Mouse (Mus musculus): Measurements from ENCODE around the gene Macrod1.

Macrod1 gene

DNA sequence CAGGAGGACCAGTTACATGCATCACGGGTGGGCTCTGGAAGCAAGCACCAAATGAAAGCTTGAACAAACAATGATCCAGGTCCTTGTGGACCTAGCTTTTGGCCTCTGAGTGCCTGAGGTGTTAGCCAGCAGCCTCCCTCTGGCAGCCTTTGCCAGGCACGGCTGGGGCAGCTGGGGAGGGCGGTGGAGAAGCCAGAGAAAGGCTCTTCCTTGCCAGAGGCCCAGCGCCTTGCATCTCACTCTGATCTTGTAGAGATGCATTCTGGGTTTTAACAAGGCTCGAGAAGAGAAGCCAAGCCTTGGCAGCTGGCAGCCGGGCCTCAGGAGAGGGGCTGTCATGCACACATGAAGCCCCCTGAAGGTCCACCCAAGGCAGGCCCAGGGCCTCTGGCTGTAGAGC lies 83.8 kb downstream of the Macrod1 start:
- no peak for DNase-seq (ENCODE audit: low spot score in 2 of 2)

DNA sequence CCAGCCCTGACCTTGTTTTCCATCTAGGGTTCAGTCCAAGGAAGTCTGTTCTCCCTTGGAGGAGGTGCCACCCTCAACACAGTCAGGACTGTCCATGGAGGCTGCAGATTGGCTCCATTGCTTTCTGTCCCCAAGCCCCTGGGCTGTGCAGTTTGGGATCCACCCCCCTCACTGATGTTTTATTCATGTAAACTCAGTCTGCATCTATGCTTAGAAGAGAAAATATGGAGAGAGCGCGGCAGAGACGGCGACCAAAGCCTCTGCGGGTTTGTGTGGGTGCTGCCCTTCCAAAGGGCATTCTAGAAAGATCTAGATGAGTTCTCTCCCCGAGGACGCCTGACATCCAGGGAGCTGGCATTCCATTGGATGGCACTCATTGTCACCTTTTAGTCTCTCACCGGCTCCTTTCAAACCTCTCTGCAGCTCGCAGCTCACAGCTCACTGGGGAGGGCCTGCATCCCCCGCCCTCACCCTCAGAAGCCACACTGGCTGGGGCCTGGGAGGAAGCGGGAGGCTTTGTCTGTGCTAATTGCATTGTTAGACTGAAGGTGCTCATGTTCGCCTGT lies 84.3 kb downstream of the Macrod1 start:
- no peak for DNase-seq (ENCODE audit: low spot score in 2 of 2)

DNA sequence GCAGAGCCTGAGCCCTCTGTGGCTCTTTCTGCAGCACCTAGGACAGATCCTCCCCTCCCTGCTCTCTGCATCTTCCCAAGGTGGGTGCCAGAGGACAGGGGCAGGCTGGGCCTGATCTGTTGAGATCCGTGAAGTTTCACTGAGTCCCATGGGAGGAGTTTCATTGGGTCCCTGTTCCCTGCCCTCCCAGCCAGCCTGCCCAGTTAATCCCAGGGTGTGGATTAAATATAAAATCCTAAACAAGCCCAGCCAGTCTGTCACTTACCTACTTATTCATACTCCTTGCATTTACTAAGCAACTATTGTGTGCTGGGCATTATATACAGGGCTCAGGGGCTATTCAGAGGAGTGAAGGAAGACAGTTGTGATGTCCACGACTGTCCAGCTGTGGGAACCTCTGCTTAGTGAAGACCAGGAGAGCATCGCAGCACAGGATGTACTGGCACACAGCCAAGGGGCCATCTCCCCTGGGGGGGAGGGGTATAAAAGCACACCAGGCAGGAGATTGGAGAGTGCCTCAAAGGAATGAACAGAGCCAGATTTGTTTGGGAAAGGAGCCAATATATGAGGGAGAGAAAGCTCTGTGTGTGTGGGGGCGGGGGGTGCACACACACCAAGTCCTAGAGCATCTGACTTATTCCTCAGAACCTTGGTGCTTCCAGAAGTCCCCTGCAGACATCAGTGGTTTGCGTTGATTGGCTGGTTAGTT lies 85.8 kb downstream of the Macrod1 start:
- no peak for DNase-seq (ENCODE audit: low spot score in 2 of 2)

DNA sequence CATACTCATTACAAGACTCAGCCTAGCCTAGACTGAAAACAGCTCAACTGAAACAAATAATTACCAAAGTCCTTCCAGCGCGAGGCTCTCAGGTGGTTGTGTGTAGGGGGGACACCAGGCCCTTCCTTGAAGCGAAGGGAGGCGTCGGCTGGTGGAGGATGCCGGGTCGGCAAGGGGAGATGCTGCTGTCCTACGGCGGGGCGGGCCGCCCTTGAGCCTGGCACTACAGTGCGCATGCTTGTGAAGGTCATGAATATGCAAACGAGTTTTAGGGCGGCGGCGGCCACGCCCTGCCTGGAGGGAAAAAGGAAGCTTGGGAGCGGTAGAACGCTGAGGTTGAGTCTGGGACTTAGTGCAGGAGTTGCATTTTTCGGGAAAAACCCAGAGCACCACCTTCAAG lies 87.2 kb downstream of the Macrod1 start:
- DNase-seq (ENCODE audit: low spot score in 2 of 2): peak in 1 of 2 experiments; percentile 26

DNA sequence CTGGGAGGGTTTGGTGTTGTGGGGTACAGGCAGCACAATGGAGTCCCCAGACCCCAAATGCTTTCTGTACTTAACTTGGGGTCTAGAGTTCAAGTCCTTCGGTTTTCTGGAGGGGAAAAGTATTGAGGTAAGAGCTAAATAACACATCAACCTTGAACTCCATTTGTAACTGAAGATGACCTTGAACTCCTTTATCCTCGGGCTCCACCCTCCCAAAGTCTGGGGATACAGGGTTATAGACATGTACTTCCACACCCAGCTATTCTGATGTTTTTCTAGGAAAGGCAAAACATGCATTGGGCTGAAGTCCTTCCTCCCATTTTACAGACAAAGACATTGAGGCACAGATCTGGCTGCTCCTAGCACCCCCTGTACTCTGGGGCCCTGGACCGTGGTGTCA lies 87.8 kb downstream of the Macrod1 start:
- DNase-seq (ENCODE audit: low spot score in 2 of 2): no peak

DNA sequence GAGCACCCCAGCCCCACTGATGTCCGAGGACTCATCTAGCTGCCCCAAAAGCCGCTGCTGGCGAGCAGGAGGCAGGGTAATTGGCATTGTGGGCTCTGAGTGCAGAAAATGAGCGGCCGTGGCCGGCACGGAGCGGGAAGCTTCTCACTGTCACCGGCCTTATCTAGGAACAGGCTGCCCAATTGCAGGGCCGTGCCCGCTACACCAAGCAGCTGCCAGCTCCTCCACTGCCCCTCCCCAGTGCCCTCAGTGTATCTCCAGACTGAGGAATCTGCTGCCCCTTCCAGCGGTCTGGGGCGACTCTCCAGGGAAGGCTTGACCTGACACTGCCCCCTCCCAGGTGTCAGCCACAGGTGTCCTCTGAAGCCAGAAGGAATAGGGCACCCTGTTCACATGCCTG lies 89.8 kb downstream of the Macrod1 start:
- no peak for DNase-seq (ENCODE audit: low spot score in 2 of 2)

DNA sequence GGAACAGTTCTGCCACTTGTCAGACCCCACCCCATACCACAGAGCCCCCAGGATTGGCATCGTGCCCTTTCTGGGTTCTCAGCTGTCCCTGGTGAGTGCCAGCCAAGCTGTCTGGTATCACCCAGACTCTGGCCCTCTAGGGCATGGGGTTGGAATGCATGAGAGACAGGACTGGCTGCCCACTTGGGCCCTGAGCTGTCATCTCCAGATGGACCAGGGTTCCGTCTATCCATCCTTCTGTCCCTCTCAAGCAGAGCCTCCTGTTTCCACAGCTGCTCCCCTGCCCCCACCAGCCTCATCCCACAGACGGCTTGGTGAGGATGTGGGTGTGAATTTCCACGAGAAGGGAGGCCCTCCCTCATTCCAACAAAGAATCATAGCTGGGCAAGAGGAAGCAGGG lies 91.5 kb downstream of the Macrod1 start:
- DNase-seq (ENCODE audit: low spot score in 2 of 2): no peak

DNA sequence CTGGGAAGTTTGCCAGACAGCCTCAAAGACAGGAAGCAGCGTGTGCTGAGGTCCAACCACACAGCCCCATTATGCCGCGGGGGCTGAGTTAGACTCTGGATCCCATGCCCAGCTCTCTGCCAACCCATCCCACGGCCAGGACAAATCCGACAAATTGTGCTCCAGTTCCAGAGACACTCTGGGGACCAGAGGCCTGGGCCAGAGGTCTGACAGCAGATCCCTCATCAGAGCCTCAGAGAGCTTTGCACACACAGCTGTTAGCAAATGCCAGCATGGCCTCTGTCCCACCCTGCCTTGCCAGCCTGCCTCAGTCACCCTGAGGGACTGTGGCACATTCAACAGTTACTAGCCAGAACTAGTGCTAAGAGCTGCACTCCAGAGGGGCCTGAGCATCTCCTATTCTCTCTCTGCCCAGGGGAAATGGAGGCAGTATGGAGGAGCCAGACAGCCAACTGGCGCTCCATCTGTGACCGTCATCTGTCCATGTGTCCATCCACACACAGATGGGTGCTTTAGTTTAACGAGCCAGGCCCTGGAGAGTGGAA lies 92.0 kb downstream of the Macrod1 start:
- no peak for DNase-seq (ENCODE audit: low spot score in 2 of 2)

DNA sequence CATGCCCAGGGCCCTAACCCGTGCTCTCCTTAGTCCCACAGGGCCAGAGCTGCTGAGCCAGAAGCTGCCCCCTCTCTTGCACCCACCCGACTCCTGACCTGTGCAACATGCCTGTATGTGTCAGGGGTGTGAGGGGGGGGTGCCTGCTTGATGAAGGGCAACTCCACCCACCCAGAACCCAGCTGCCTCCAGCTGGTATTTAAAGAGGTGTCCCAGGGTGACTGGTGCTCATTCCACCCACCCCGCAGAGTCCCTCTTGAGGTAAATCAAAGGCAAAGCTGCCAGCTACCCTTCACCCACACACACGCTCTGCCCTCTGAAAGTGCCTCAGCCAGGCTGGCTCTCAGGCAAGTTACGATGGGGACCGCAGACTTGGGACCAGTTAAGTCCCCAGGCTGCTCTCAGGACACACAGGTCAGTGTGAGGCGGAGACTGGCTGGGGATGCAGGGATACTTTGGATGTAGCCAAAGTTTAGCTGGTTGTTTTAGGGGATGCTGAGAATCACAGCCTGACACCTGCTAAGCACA lies 92.6 kb downstream of the Macrod1 start:
- DNase-seq (ENCODE audit: low spot score in 2 of 2): no peak

DNA sequence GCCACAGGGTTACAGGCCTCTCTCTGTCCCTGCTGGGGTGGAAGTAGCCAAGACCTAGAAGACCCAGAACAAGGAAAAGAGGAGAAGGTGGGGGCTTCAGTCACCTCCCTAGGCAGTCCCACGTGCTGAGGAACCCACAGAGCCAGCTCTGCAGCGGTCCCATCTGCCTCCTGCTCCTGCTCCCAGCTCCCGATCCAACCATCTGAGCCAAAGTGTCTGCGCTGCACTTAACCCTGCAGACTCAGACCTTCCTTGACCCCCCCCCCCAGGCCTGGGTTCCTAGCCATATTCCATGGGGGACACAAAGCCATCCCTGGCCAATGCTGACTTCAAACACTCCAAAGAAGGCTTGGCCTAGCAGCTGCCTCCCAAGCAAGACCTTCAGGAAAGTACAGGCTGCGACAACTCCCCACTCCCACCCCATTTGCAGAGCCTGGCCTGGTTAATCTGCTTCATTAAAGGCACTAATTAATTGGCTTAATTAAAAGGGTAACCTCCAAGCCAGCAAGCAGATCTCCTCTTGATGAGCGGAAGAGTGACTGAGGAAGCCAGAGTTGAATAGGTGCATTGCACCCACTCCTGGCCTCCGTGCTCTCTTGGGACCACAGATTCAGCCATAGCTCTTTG lies 94.8 kb downstream of the Macrod1 start:
- DNase-seq (ENCODE audit: low spot score in 2 of 2): no peak

DNA sequence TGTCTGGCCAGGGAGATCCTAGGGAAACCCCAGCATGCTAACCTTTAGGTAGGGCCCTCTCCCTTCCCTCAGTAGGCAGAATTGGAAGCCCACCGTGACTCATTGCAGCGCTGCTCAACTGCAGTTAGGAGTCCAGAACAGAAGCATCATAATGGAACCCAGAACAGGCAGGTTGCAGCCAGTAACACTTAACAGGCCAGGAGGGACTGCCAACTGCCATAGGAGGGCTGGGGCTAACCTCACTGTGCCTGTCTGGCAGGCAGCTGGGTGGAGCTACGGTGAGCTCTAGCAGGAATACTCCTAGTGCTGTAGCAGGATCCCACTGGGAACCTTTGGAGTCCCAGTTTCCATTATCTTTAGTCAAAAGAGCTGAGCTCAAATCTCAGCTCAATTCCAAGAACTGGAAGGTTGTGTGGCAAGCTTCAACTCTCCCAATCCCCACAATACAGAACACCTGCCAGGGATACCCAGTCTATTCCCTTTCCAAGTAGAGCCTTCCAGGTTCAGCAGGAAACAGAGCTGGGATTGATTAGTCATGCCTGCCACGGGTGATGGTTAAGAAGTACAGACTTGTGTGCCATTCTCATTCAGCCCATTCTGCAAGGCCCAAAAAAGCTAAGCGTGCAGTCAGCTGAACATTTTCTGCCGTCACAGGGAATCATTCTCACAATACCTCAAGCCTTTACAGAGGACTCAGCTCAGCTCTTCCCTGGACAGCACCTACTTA lies 95.5 kb downstream of the Macrod1 start:
- DNase-seq (ENCODE audit: low spot score in 2 of 2): no peak

DNA sequence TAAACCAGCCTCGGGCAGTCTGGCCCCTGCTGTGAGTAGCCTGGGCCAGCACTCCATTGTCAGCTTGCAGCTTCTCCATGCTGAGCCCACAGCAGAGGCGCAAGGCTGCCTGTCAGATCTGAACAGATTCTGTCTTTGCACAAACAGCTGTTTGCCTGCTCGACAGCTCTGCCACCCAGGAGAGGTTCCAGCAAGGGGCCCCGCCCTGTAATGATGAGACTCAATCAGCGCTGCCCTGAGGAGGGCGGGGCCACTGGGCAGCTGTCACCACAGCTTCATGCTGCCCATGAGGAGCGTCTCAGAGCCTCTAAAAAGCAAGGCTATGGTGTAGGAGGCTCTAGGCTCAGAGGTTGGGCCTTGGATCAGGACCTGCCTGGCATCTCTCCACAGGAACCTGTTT lies 96.6 kb downstream of the Macrod1 start:
- no peak for DNase-seq (ENCODE audit: low spot score in 2 of 2)

DNA sequence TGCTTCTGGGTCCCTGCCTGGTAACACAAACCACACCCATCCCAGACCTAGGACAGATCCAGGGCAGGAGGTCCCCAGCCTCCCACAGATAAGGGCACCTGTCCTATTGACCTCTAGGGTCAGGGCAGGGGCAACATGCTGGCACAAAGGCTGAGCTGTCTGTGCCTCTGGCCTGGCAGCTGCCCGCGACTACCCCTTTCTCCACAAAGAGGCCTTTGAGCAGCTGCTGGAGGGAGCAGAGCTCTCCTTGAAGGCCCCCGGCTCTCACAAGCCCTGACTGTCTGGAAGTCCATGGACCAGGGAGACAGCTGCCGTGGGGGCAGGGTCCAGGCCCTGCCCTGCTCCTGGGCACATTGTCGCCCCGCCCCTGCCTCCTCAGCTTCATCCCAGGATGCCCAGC lies 98.6 kb downstream of the Macrod1 start:
- no peak for DNase-seq (ENCODE audit: low spot score in 2 of 2)

DNA sequence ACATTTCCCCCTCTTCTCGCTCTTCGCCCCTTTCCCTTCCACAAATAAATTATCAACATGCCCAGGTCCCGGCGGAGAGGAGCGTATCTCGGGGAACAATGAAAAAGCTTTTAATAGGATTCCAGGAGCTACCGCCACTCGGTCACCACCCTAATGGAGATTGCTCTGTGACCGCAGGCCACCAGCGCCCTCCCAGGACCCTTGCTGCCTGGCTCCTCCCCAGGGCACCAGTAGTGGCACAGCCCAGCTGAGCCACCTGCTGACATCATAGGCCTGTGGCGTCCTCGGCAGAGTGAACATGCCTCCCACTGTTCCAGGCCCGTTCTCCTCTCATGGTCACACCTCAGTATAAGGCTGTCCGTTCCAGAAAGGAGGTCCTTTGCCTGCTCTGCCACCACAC lies 101.1 kb downstream of the Macrod1 start:
- no peak for DNase-seq (ENCODE audit: low spot score in 2 of 2)

DNA sequence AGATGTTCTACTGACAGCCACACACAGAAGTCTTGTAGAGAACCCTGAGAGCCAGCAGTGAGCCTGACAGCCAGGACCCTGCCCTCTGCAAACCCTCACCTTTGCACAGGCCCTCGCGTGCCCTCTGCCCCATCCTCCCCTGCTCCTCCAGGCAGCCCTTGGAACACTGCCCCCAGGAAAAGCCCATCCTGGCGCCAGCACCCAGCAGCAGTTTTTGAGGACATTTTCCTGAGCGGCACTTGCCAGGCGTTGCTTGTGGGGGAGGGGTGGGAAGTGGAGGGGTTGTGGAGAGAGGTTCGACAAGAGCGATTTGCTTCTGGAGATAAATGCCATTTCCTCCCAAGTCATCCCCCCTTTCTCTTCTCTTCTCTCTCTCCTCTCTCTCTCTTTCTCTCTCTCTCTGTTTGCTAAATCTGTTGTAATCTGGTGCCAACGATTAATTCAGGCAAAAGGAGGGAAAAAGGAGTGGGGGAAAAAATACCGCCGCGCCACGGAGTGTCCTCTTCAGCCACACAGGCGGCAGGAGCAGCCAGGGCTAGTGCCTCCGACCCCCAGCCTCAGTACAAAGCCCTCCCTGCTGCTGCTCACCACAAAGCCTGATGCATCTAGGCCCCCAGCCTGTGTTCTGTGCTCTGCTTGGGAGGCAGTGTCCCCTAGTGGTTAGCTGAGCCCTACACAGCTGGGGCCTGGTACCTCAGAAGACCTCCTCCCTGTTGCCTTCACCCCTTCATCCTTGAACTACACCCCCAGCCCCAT lies 103.7 kb downstream of the Macrod1 start:
- no peak for DNase-seq (ENCODE audit: low spot score in 2 of 2)

DNA sequence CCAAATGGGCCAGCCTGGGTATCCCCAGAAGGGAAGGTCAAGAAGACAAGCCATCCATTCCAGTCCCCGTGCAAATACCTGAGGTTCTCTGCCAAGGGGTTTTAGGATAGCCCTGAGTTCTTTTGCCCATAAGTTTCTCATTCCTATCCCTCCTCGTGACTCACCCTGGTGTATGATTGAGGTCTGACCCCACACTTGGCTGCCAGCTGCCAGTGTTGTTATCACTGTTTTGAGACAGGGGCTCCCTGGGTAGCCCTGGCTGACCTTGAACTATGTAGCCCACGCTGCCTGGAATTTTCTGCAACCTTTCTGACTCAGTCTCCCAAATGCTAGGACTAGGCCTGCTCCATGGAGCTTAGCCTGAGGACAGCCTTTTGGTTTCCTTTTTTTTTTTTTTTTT lies 104.5 kb downstream of the Macrod1 start:
- DNase-seq (ENCODE audit: low spot score in 2 of 2): no peak

DNA sequence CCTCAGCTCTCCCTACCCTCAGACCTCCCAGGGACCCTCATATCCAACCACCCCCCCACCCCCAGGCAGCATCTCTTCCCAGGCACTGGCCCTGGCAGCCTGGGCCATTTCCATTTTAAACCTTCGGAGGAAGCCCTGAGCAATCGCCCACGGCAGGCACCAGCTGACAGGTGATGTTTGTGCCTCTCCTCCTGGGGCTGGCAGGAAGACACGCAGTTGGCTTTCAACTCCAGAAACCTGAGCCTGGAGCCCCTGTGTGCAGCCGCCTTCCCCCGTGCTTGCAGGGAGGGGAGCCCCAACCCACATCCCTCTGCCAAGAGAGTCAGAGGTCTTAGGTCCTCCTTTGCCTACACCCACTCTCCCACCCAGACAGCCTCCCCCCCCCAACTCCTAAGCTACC lies 107.6 kb downstream of the Macrod1 start:
- DNase-seq (ENCODE audit: low spot score in 2 of 2): no peak

DNA sequence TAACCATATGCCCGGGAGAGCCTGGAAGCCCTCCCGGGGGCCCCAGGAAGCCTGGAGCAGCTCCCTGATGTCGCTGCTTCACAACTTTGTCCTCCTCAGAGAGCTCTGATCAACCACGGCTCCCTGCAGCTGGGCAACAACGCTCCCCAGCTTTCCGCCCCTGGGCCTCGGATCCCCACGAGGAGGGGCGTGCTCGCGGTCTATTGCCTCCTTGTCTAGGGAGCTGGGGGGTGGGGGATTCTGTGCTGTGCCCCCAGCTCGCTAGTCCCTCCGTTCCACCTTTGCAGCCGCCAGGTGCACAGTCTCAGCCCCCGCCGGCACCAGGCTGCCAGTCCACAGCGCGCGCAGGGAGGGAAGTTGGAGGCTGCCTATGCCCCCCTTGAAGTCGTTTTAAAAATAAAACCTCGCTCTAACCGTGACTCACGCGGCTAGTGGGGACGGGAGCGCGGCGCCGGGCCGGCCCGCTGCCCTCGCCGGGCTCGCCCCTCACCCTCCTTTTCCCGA lies 108.3 kb downstream of the Macrod1 start:
- DNase-seq (ENCODE audit: low spot score in 2 of 2): peak in 1 of 2 experiments; percentile 15

DNA sequence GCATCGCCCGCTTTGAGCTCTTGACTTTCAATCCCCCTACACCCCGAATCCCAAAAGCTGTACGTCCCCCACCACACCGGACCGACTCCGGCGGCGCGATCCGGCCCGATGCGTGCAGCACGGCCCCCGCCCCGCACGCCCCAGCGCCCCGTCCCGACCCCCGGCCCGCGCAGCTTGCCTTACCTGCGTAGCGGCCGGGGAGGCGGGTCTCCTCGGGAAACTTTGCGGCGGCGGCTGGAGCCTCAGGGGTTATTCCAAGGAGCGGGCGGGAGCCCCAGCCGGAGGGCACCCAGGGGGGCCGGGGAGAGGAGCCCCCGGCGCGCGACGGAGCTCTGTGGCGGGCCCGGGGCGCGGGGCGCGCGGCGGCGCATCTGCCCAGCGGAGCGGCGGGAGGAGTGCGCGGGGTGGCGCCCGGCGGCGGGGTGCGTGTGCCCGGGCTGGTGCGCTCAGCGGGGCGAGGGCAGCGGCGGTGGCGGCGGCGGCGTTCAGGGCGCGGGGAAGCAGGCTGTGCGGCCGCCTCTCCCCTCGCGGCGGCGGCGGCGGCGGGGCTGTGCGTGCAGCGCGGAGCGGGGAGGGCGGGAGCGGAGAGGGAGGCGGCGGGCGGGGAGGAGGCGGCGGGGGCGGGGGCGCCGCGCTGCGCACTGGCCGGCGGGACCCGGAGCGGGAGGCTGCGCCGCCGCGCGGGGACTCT lies 109.0 kb downstream of the Macrod1 start:
- DNase-seq (ENCODE audit: low spot score in 2 of 2): no peak

DNA sequence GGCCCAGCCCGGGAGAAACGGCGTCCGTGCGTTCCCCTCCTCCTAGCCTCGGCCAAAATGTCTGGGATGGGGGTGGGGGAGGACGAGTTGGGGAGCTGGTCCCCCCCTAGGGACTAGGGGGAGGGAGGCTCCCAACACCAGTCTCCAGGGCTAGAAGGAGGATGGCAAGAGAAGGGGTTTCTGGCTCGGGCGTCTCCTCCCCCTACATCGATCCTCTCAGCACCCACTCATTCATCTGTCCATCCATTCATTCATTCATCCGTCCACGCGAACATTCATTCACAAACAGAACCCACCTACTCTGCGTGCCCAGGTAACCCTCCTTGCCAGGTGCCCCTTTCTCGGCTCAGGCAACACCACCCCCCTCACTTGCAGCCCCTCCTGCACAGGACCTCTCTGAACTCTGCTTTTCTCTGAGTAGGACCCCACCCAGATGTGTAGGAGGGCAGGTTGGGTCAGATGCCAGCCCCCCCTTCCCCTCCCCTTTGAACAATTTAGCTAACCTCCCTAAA lies 109.6 kb downstream of the Macrod1 start:
- no peak for DNase-seq (ENCODE audit: low spot score in 2 of 2)
